In genomic region chr7:46475464-46475863, GRCm38 (mm10) we compare ENCODE assay signal across 26 mouse cellular contexts.
DNase-seq lines count a peak whose midpoint lies in the region; ATAC-seq and TF ChIP-seq lines count a peak whose summit lies in the region.
"Had no signal": no experiment of that assay in that cellular context is flagged by ENCODE, and none has a peak within 500 bp of the region (broad histone marks: within the 10 kb centered on the region; RNA-seq: fewer than 3 reads in every experiment).

No protein-coding gene starts in this region.

- no peak for TF ChIP-seq EP300 in heart, postnatal 0 days (IDR thresholded peaks at IDR 0.05; ENCODE audit: low read depth)

- ATAC-seq in heart, postnatal 0 days (ENCODE audit: insufficient read depth, low read depth): 0 out of 2 replicates have a peak, but pooled peaks have one; percentile 34
- no peak for ATAC-seq in midbrain, postnatal 0 days (ENCODE audit: low FRiP score)
- ATAC-seq in midbrain, embryonic 16.5 days: no peak
- ATAC-seq in monocyte, adult 5-6 weeks (replicated peaks; ENCODE audit: insufficient number of reproducible peaks, low FRiP score, low TSS enrichment, poor library complexity, severe bottlenecking): no peak
- ATAC-seq: activated CD4-positive, CD25-positive, alpha-beta regulatory T cell, adult 4 months; inflammation-experienced regulatory T-cells, adult 6 months; liver, embryonic 12.5 days had no signal

- no peaks in the 10 kb centered on the region for H3K9me3 ChIP-seq in heart, postnatal 0 days (replicated peaks; ENCODE audit: control insufficient read depth, low read length)
- H3K9me3 ChIP-seq in midbrain, postnatal 0 days (ENCODE audit: low read length): no peaks in the 10 kb centered on the region
- H3K9me3 ChIP-seq in midbrain, embryonic 16.5 days (replicated peaks; ENCODE audit: control insufficient read depth, low read length, poor library complexity, severe bottlenecking): no peaks in the 10 kb centered on the region
- H3K9me3 ChIP-seq: embryonic facial prominence, embryonic 10.5 days; limb, embryonic 12.5 days; liver, embryonic 12.5 days; neural tube, embryonic 12.5 days had no signal

- no peak overlapping the region for H3K9ac ChIP-seq in heart, postnatal 0 days (replicated peaks; ENCODE audit: low read depth, low read length)
- no peak overlapping the region for H3K9ac ChIP-seq in midbrain, postnatal 0 days (replicated peaks; ENCODE audit: low read length, poor library complexity, severe bottlenecking)
- no peak overlapping the region for H3K9ac ChIP-seq in midbrain, embryonic 16.5 days (ENCODE audit: low read depth, low read length)
- H3K9ac ChIP-seq: limb, embryonic 12.5 days; liver, embryonic 12.5 days; lung, embryonic 14.5 days; neural tube, embryonic 12.5 days had no signal

- H3K27me3 ChIP-seq in heart, postnatal 0 days (ENCODE audit: control insufficient read depth, insufficient read depth, low read length): no peaks in the 10 kb centered on the region
- no peaks in the 10 kb centered on the region for H3K27me3 ChIP-seq in midbrain, postnatal 0 days (ENCODE audit: insufficient read depth, low read length)
- no peaks in the 10 kb centered on the region for H3K27me3 ChIP-seq in midbrain, embryonic 16.5 days (ENCODE audit: control insufficient read depth, insufficient read depth, low read depth, low read length)
- H3K27me3 ChIP-seq: limb, embryonic 12.5 days; liver, embryonic 12.5 days; neural tube, embryonic 12.5 days had no signal

- WGBS in heart, postnatal 0 days: 31% methylated on average over 5 of the region's 5 CpGs
- WGBS in midbrain, postnatal 0 days: 73% methylated on average over 5 of the region's 5 CpGs
- WGBS in midbrain, embryonic 16.5 days: 69% methylated on average over 5 of the region's 5 CpGs

- peak; percentile 24 to 58 for DNase-seq in adrenal gland, adult (ENCODE audit: inconsistent age in 2 of 2, low spot score in 1 of 2)
- DNase-seq in adrenal gland, postnatal 4 days (ENCODE audit: low spot score in 2 of 2): no peak
- DNase-seq in heart, postnatal 0 days (ENCODE audit: low spot score): no peak
- DNase-seq in heart, postnatal 36 days: no peak
- DNase-seq in midbrain, postnatal 0 days (ENCODE audit: low spot score): peak; percentile 71
- peak; percentile 18 for DNase-seq in adrenal gland, postnatal 25 days
- DNase-seq: cerebellum, adult 18-20 months; gastrocnemius, postnatal 25 days; heart, postnatal 14 days; kidney, adult 8-10 months; kidney, postnatal 36 days; layer of hippocampus, adult 9-11 months; lung, embryonic 14.5 days; lung, postnatal 36 days; right cerebral cortex, postnatal 14 days; spleen, adult 18-20 months; thymus, adult 18-20 months had no signal

- TF ChIP-seq CTCF in heart, postnatal 0 days (IDR thresholded peaks at IDR 0.05; ENCODE audit: low read depth): no peak
- no peak for TF ChIP-seq CTCF in midbrain, postnatal 0 days (IDR thresholded peaks at IDR 0.05)

- peaks cover 8% of the 10 kb centered on the region; the same call in 1 of the 2 replicates for H3K4me1 ChIP-seq in heart, postnatal 0 days (ENCODE audit: control insufficient read depth, insufficient read depth)
- H3K4me1 ChIP-seq in midbrain, postnatal 0 days (ENCODE audit: insufficient read depth, low read length): peaks cover 12% of the 10 kb centered on the region; the same call in 1 of the 2 replicates
- H3K4me1 ChIP-seq in midbrain, embryonic 16.5 days (ENCODE audit: control insufficient read depth, insufficient read depth, low read length): peaks cover 9% of the 10 kb centered on the region
- H3K4me1 ChIP-seq: limb, embryonic 12.5 days; neural tube, embryonic 12.5 days had no signal

- H3K4me3 ChIP-seq in heart, postnatal 0 days (ENCODE audit: low read depth, low read length): no peak overlapping the region
- no peak overlapping the region for H3K4me3 ChIP-seq in midbrain, postnatal 0 days (ENCODE audit: low read depth, low read length)
- H3K4me3 ChIP-seq in midbrain, embryonic 16.5 days (ENCODE audit: low read depth, low read length): no peak overlapping the region
- H3K4me3 ChIP-seq: embryonic facial prominence, embryonic 10.5 days; left cerebral cortex, adult 2 months; limb, embryonic 12.5 days; liver, embryonic 12.5 days; neural tube, embryonic 12.5 days had no signal

- H3K36me3 ChIP-seq in heart, postnatal 0 days (replicated peaks; ENCODE audit: control insufficient read depth, insufficient read depth, low read length): no peaks in the 10 kb centered on the region
- H3K36me3 ChIP-seq in midbrain, postnatal 0 days (ENCODE audit: insufficient read depth, low read length): no peaks in the 10 kb centered on the region
- no peaks in the 10 kb centered on the region for H3K36me3 ChIP-seq in midbrain, embryonic 16.5 days (ENCODE audit: control insufficient read depth, insufficient read depth, low read length)
- H3K36me3 ChIP-seq: embryonic facial prominence, embryonic 10.5 days; limb, embryonic 12.5 days; liver, embryonic 12.5 days; neural tube, embryonic 12.5 days had no signal

- intact Hi-C loops in heart, postnatal 36 days (cut with DNase I): no loop called here

- no peak overlapping the region for H3K4me2 ChIP-seq in heart, postnatal 0 days (ENCODE audit: low read depth, low read length)
- H3K4me2 ChIP-seq in midbrain, postnatal 0 days (ENCODE audit: low read depth, low read length, poor library complexity, severe bottlenecking): no peak overlapping the region
- H3K4me2 ChIP-seq in midbrain, embryonic 16.5 days (ENCODE audit: low read length): no peak overlapping the region
- H3K4me2 ChIP-seq: limb, embryonic 12.5 days; liver, embryonic 12.5 days; lung, embryonic 14.5 days; neural tube, embryonic 12.5 days had no signal

- H3K27ac ChIP-seq in heart, postnatal 0 days (ENCODE audit: low read depth): no peak overlapping the region
- H3K27ac ChIP-seq in midbrain, postnatal 0 days (ENCODE audit: low read depth, low read length): no peak overlapping the region
- no peak overlapping the region for H3K27ac ChIP-seq in midbrain, embryonic 16.5 days (ENCODE audit: low read length)
- H3K27ac ChIP-seq: embryonic facial prominence, embryonic 10.5 days; left cerebral cortex, adult 2 months; limb, embryonic 12.5 days; liver, embryonic 12.5 days; neural tube, embryonic 12.5 days had no signal

Comparison
In these comparisons a context has a peak if more than half of its experiments do, and no peak if none do; other contexts are left out.
1. DNase-seq: peak in adrenal gland, adult (2 of 2), midbrain, postnatal 0 days (single experiment) and adrenal gland, postnatal 25 days (single experiment); none in adrenal gland, postnatal 4 days (0 of 2), heart, postnatal 0 days (single experiment) and heart, postnatal 36 days (0 of 2).